Mouse (Mus musculus) retina, embryonic 14.5 days (tissue): ENCODE results near the gene Pgpep1.
A peak's percentile ranks its signal among the peaks of the same experiment; 100 is the strongest.

Experiments
- DNase-seq: peaks from one replicate; pipeline ENCODE4 v3.0.0-alpha.2; 2015; ENCODE audit warnings: low spot score

Gene Pgpep1

GRCm38 (mm10) chr8:70659604-70660272, 450 bp downstream of the Pgpep1 start:
- DNase-seq: peak; percentile 96

GRCm38 (mm10) chr8:70658897-70659603, 1.1 kb downstream of the Pgpep1 start:
- DNase-seq: no peak

GRCm38 (mm10) chr8:70657739-70658138, 2.4 kb downstream of the Pgpep1 start:
- DNase-seq: no peak

- no peak for DNase-seq
These were observed 3.0 kb downstream of the Pgpep1 start for GRCm38 (mm10) chr8:70657214-70657613.

GRCm38 (mm10) chr8:70656193-70656790, 3.9 kb downstream of the Pgpep1 start:
- no peak for DNase-seq

- DNase-seq: no peak
These were observed 4.7 kb downstream of the Pgpep1 start for GRCm38 (mm10) chr8:70655469-70655868.

GRCm38 (mm10) chr8:70654121-70654520, 6.1 kb downstream of the Pgpep1 start:
- DNase-seq: no peak

GRCm38 (mm10) chr8:70653226-70653625, 7.0 kb downstream of the Pgpep1 start:
- peak; percentile 43 for DNase-seq

- DNase-seq: no peak
These were observed 9.8 kb downstream of the Pgpep1 start for GRCm38 (mm10) chr8:70650351-70650750.

GRCm38 (mm10) chr8:70649324-70649723, 10.9 kb downstream of the Pgpep1 start:
- DNase-seq: no peak

GRCm38 (mm10) chr8:70648921-70649320, 11.3 kb downstream of the Pgpep1 start:
- DNase-seq: no peak

GRCm38 (mm10) chr8:70648164-70648442, 12.1 kb downstream of the Pgpep1 start:
- DNase-seq: no peak

- DNase-seq: peak; percentile 25
These were observed 12.6 kb downstream of the Pgpep1 start for GRCm38 (mm10) chr8:70647343-70648163.

- no peak for DNase-seq
These were observed 13.4 kb downstream of the Pgpep1 start for GRCm38 (mm10) chr8:70646775-70647174.

- no peak for DNase-seq
These were observed 13.8 kb downstream of the Pgpep1 start for GRCm38 (mm10) chr8:70646369-70646768.

GRCm38 (mm10) chr8:70645501-70646224, 14.5 kb downstream of the Pgpep1 start:
- DNase-seq: no peak

GRCm38 (mm10) chr8:70644065-70644464, 16.1 kb downstream of the Pgpep1 start:
- DNase-seq: peak; percentile 31

GRCm38 (mm10) chr8:70643019-70643418, 17.2 kb downstream of the Pgpep1 start:
- no peak for DNase-seq

- no peak for DNase-seq
These were observed 21.4 kb downstream of the Pgpep1 start for GRCm38 (mm10) chr8:70638752-70639151.

- no peak for DNase-seq
These were observed 23.4 kb downstream of the Pgpep1 start for GRCm38 (mm10) chr8:70636838-70637237.

- no peak for DNase-seq
These were observed 24.7 kb downstream of the Pgpep1 start for GRCm38 (mm10) chr8:70635527-70635926.

GRCm38 (mm10) chr8:70634066-70634465, 26.1 kb downstream of the Pgpep1 start:
- DNase-seq: no peak
